Mouse (Mus musculus) embryo, embryonic 10.5 days (tissue): ENCODE results near the gene Ttc6.

Experiments used
- DNase-seq: peaks from one replicate; pipeline ENCODE4 v3.0.0-alpha.2; 2015; ENCODE audit warnings: low spot score

Ttc6 gene

GRCm38 (mm10) chr12:57662986-57663674 lies 99.2 kb downstream of the Ttc6 start:
- DNase-seq = no peak

GRCm38 (mm10) chr12:57672414-57672813 lies 108.5 kb downstream of the Ttc6 start:
- DNase-seq = no peak

GRCm38 (mm10) chr12:57684967-57685423 lies 121.1 kb downstream of the Ttc6 start:
- DNase-seq = no peak

GRCm38 (mm10) chr12:57709966-57710365 lies 146.1 kb downstream of the Ttc6 start:
- no peak for DNase-seq

GRCm38 (mm10) chr12:57764720-57765119 lies 200.8 kb downstream of the Ttc6 start:
- DNase-seq = no peak

GRCm38 (mm10) chr12:57776290-57776997 lies 212.5 kb downstream of the Ttc6 start:
- peak; percentile 57 for DNase-seq

GRCm38 (mm10) chr12:57781926-57782325 lies 218.0 kb downstream of the Ttc6 start:
- DNase-seq = no peak

- DNase-seq = peak; percentile 72
Observed at GRCm38 (mm10) chr12:57787471-57787870, 223.6 kb downstream of the Ttc6 start.
